Mouse (Mus musculus) heart, embryonic 15.5 days (tissue): ENCODE measurements around the gene Brf1. TPM values are rescaled to one million over a fixed set of nuclear protein-coding genes. Genes with fewer than 3 reads are reported as not detected.
A peak's percentile ranks its signal among the peaks of the same experiment; 100 is the strongest.

Experiments used
- ATAC-seq: fragments of 200-750 bp; cut with Nextera tagmentation; replicated peaks from 2 replicates; pipeline ENCODE4 v1.8.0; 2017; ENCODE audit warnings: low read depth, moderate TSS enrichment; ENCODE audit not compliant: insufficient number of reproducible peaks, insufficient read depth, low FRiP score
- H3K27ac ChIP-seq: fragments of 300-500 bp; sonication (generic); 2 replicates; pipeline ENCODE4 v1.5.1; 2015; ENCODE audit warnings: mild to moderate bottlenecking, inconsistent platforms
- H3K27me3 ChIP-seq: fragments of 300-500 bp; sonication (generic); 2 replicates; pipeline ENCODE4 v1.6.1; 2015; ENCODE audit warnings: inconsistent platforms
- H3K36me3 ChIP-seq: fragments of 300-500 bp; sonication (generic); 2 replicates; pipeline ENCODE4 v1.6.1; 2015; ENCODE audit warnings: mild to moderate bottlenecking, inconsistent platforms
- H3K4me1 ChIP-seq: fragments of 300-500 bp; sonication (generic); replicated peaks from 2 replicates; pipeline ENCODE4 v1.6.1; 2015; ENCODE audit warnings: inconsistent platforms
- H3K4me2 ChIP-seq: fragments of 300-500 bp; sonication (generic); 2 replicates; pipeline ENCODE4 v1.6.1; 2015; ENCODE audit warnings: inconsistent platforms, mild to moderate bottlenecking, moderate library complexity
- H3K4me3 ChIP-seq: fragments of 300-500 bp; sonication (generic); 2 replicates; pipeline ENCODE4 v1.5.1; 2015; ENCODE audit warnings: mild to moderate bottlenecking, inconsistent platforms
- H3K9ac ChIP-seq: fragments of 300-500 bp; sonication (generic); 2 replicates; pipeline ENCODE4 v1.6.1; 2015; ENCODE audit warnings: mild to moderate bottlenecking, inconsistent platforms
- H3K9me3 ChIP-seq: fragments of 300-500 bp; sonication (generic); replicated peaks from 2 replicates; pipeline ENCODE4 v1.6.1; 2016; ENCODE audit warnings: inconsistent platforms
- whole genome bisulfite sequencing: fragments of 180-500 bp; shearing (Covaris S2); methylation state at CpG from one replicate; pipeline ENCODE4 v1.1.7; 2015; ENCODE audit warnings: mixed read lengths; 5-methylcytosine and 5-hydroxymethylcytosine counted together
- polyA plus RNA-seq: library from polyadenylated mRNA; unstranded; fragments of >200 nt; fragmentation: Nextera tagmentation; extraction: Ambion mirVana; gene quantifications from 2 replicates; pipeline ENCODE4 v1.2.1, GENCODE M21; 2015

Gene Brf1
- polyA plus RNA-seq, 1 experiment from 2014 or later: 30.2 TPM

DNA sequence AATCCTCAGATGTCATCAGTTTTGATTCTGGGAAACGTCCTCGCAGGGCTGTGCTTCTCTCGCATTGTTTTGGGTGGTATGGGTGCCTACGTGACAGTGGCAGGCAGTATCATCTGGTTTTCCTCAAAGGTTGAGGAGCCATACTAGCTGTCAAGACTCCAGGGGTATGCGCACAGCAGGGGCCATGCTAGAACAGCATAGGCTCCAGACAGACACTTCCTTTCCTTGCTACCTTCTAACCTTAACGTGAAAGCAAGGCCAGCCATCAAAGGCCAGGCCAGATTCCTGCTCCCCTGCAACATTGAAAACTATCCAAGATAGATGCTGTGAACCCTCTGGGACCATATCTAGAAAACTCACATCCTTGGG, 49.8 kb downstream of the Brf1 start:
- peak overlapping the region; percentile 73 for H3K9ac ChIP-seq
- peaks cover 47% of the 10 kb centered on the region for H3K4me1 ChIP-seq
- H3K27me3 ChIP-seq: peaks cover 20% of the 10 kb centered on the region; the same call in 1 of the 2 replicates
- peak overlapping the region; percentile 64 for H3K4me3 ChIP-seq
- peak overlapping the region; percentile 98 for H3K4me2 ChIP-seq
- H3K9me3 ChIP-seq: no peaks in the 10 kb centered on the region
- H3K36me3 ChIP-seq: no peaks in the 10 kb centered on the region
- peak overlapping the region; percentile 79 for H3K27ac ChIP-seq
- ATAC-seq: peak; percentile 12; the same call in 1 of the 2 replicates
- WGBS: 2% methylated on average over 6 of the region's 6 CpGs

DNA sequence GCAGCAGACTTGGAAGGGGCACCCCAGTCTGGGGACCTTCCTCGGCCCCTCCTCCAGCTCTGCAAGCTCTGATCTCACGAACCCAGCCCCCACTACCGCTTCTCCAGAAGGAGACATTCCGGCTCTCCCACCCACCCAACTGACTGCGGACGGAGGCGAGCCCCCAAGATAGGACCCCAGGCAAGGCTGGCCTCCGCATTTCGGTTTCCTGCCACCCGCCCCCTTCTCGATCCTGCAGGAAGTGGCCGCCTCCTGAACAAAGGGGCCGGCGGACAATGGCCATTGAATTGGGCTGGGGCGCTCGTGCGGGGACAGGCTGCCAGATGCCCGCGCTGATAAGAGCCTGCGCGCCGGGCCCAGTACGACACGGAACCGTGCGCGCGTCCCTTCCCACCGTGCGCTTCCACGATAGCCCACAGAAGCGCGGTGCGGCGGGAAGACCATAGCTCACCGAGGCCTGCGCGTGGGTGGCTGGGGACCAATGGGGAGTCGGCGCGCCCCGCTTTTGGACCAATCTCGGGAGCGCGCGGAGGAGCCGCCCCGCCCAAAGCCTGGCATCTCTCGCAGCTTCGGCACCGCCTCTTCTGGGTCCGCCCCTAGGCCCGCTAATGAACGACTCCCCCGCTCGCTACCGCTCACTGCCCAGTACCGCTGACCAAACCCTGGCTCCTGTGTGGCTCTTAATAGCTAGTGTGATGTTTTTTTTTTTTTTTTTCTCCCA, 50.3 kb downstream of the Brf1 start:
- Histone ChIP-seq H3K9ac (peak overlapping the region; percentile 73), H3K9me3 (no peaks in the 10 kb centered on the region), H3K36me3 (no peaks in the 10 kb centered on the region), H3K4me1 (peaks cover 45% of the 10 kb centered on the region), H3K27me3 (peaks cover 20% of the 10 kb centered on the region; the same call in 1 of the 2 replicates), H3K4me3 (peak overlapping the region; percentile 64), H3K27ac (peak overlapping the region; percentile 79), H3K4me2 (peak overlapping the region; percentile 98)
- ATAC-seq: peak; percentile 80
- under 1% methylated on average over 58 of the region's 58 CpGs for WGBS

DNA sequence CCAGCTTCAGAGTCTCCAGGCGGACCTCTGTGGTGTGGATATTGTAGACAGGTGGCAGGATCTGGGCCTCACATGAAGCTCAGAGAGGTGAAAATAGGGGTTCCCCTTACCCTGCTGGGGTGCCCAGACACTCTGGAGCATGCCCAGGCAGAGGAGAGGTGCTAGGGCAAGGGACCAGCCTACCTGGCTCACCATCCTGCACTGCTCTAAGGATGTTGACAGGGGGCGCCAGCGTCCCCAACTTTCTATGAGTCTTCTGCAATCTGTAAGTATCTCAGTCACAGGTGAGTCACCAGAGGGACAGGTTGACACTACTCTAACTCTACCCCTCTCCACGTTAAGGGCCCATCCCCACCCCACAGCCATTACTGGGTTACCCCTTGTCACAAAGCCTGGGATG, 53.2 kb downstream of the Brf1 start:
- H3K4me3 ChIP-seq: no peak overlapping the region
- H3K9me3 ChIP-seq: no peaks in the 10 kb centered on the region
- H3K36me3 ChIP-seq: no peaks in the 10 kb centered on the region
- no peak overlapping the region for H3K4me2 ChIP-seq
- H3K9ac ChIP-seq: no peak overlapping the region
- H3K4me1 ChIP-seq: peaks cover 35% of the 10 kb centered on the region
- no peak for ATAC-seq
- whole genome bisulfite sequencing: 28% methylated on average over 4 of the region's 4 CpGs
- H3K27me3 ChIP-seq: peaks cover 20% of the 10 kb centered on the region; the same call in 1 of the 2 replicates
- peak overlapping the region; percentile 72 for H3K27ac ChIP-seq

DNA sequence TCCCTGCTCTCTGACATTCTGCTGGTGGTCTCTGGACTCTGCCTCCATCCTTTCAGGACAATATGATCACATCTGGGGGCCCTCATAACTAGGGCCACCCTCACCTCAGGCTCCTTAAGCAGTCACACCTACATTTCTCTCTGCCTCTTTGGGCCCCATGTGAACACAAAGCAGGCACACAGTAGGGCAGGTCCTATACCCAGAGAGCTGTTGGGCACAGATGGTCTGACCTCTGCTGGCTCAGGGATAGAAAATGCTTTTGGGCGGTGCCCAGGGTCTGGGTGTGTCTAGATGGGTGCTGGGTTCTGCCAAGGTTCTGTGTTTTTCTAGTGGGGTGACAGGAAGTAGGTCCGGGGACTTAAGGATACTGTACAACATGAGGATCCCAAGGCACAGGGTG, 56.8 kb downstream of the Brf1 start:
- Histone ChIP-seq H3K4me3 (no peak overlapping the region), H3K4me2 (no peak overlapping the region), H3K4me1 (peaks cover 25% of the 10 kb centered on the region), H3K27me3 (peaks cover 23% of the 10 kb centered on the region; the same call in 1 of the 2 replicates), H3K9me3 (no peaks in the 10 kb centered on the region), H3K36me3 (no peaks in the 10 kb centered on the region), H3K27ac (no peak overlapping the region), H3K9ac (no peak overlapping the region)
- 66% methylated on average over 2 of the region's 2 CpGs for WGBS
- no peak for ATAC-seq

DNA sequence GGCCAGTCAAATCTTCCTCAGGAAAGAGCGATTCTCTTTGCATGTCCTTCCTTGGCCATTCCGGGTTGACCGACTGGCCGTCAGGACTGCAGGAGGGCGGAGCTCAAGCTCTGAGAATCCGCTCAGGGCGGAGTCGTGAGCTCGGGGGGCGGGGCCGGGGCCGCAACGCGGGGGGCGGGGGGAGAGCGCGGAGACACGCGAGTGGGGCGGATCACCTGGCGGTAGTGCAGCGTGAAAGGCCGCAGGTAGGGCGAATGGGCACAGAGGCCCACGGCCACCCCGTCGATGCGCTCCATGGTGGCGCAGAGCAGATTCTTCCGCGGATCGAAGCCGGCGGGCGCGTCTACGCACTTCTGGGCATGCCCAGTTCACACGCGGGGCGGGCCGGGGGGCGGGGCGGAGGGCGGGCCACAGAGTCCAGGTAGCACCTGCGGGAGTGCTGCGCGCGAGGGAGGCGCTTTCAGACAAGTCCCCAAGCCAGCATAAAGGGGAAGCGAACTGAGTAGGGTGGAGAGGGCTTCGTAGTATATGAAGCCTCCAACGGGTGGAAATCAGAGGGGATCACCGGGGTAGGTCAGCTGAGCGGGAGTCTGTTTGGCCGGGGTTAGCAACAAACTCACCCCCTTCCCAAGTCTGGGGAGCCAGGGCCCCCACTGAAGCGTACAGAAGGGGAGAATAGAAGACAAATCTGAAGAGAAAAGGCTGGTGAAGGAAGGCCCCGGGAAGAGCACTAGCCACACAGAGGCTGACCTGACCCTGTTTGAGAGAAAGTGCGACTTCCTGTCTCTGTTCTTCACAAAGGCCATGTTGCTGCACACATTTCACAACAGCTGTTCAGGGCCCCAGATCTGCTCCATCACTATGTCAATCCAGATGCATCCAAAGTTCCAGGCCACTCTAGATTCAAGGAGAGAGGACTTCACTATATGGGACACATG, 58.5 kb downstream of the Brf1 start, which contains the start of gene Nudt14:
Nudt14 (minus strand) TSS at position 349 of the 938 bp plus-strand sequence.
- Histone ChIP-seq H3K9ac (peak within 1 kb of the TSS; percentile 88), H3K27me3 (peaks cover 13% of the 10 kb centered on the region; the same call in 1 of the 2 replicates), H3K27ac (peak within 1 kb of the TSS; percentile 78), H3K36me3 (no peaks in the 10 kb centered on the region), H3K9me3 (no peaks in the 10 kb centered on the region), H3K4me2 (peak within 1 kb of the TSS; percentile 90), H3K4me1 (peaks cover 24% of the 10 kb centered on the region), H3K4me3 (peak within 1 kb of the TSS; percentile 90)
- 2% methylated on average over 58 of the region's 58 CpGs for WGBS
- peak; percentile 84 for ATAC-seq

DNA sequence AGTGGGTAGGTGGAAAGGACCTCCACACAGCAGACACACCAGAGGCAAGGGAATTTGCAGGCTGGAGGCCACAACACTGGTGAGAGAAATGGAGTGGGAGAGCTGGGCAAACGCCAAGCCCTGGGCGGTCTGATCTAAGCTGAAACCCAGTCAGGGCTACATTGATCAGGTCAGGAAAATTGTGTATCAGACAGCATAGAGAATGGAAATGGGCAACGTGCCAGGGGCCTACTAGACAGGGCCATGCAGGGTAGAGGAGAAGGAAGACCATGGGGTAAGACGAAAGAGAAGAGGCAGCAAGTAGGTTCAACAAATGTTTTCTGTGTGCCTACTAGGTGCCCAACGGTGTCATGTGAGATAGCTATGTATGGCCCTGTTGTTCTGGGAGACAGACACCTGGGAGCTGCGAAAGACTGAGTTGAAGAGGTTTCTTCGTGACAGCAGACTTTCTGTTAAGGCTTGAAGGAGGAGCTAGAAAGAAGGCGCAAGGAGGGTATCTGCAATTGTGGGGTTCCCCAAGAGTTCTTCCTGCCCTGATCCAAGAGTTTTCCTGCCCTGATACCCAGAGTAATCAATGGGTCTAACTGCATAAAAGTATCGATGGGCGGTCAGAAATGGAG, 59.2 kb downstream of the Brf1 start:
- no peak for ATAC-seq
- 43% methylated on average over 10 of the region's 10 CpGs for whole genome bisulfite sequencing
- peak overlapping the region; percentile 78; the same call in 1 of the 2 replicates for H3K27ac ChIP-seq

DNA sequence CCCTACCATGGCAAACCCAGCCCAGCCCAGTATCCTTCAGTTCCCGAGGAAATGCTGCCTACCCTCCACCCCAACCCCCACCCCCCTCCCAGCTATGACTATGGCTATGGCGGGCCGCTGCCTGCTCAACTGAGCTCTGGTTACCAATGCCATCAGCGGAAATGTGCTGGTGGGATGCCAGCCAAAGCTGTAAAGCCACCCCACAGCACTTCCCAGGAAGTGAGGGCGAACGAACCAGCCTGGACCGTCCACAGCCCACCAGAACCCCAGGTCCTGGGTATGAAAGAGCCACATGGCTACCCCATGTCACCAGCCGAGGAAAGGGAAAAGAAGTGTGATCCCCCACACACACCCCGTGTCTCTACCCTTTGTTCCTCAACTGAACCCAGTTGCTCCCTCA, 59.8 kb downstream of the Brf1 start:
- no peak for ATAC-seq
- no peak overlapping the region for H3K9ac ChIP-seq
- no peaks in the 10 kb centered on the region for H3K9me3 ChIP-seq
- H3K4me2 ChIP-seq: peak overlapping the region; percentile 90
- H3K4me1 ChIP-seq: peaks cover 24% of the 10 kb centered on the region
- H3K4me3 ChIP-seq: no peak overlapping the region
- no peak overlapping the region for H3K27ac ChIP-seq
- 0 out of 2 replicates have a peak, but pooled peaks cover 7% of the 10 kb centered on the region for H3K27me3 ChIP-seq
- 77% methylated on average over 9 of the region's 9 CpGs for WGBS
- H3K36me3 ChIP-seq: no peaks in the 10 kb centered on the region

More for the DNA sequence above, 59.2 kb downstream of the Brf1 start:
- peak overlapping the region; percentile 90 for H3K4me3 ChIP-seq
- H3K36me3 ChIP-seq: no peaks in the 10 kb centered on the region
- peaks cover 24% of the 10 kb centered on the region for H3K4me1 ChIP-seq
- H3K4me2 ChIP-seq: peak overlapping the region; percentile 90
- H3K9me3 ChIP-seq: no peaks in the 10 kb centered on the region
- H3K27me3 ChIP-seq: 0 out of 2 replicates have a peak, but pooled peaks cover 7% of the 10 kb centered on the region
- peak overlapping the region; percentile 88 for H3K9ac ChIP-seq

DNA sequence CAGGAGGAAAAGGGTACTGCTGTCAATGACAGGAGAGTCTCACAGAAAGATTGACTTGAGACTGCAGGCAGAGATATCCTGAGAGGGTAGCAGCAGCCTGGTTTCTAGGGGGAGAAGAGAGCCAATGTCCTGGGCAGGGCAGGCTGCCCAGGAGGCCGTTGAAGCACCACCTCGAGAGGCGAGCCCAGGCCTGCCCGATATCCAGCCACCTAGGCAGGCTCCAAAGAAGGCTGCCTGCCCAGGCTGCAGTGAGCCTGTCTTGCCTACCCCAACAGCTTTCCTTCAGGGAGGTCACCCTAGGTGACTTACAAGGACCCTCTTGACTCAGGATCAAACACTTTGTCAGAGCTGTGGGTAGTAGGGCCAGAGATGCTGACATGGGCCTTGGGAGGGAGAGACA, 60.3 kb downstream of the Brf1 start:
- Histone ChIP-seq H3K9me3 (no peaks in the 10 kb centered on the region), H3K4me1 (peaks cover 24% of the 10 kb centered on the region), H3K36me3 (no peaks in the 10 kb centered on the region), H3K9ac (no peak overlapping the region), H3K27me3 (0 out of 2 replicates have a peak, but pooled peaks cover 7% of the 10 kb centered on the region), H3K4me2 (no peak overlapping the region), H3K27ac (no peak overlapping the region), H3K4me3 (no peak overlapping the region)
- 84% methylated on average over 4 of the region's 4 CpGs for WGBS
- ATAC-seq: no peak

DNA sequence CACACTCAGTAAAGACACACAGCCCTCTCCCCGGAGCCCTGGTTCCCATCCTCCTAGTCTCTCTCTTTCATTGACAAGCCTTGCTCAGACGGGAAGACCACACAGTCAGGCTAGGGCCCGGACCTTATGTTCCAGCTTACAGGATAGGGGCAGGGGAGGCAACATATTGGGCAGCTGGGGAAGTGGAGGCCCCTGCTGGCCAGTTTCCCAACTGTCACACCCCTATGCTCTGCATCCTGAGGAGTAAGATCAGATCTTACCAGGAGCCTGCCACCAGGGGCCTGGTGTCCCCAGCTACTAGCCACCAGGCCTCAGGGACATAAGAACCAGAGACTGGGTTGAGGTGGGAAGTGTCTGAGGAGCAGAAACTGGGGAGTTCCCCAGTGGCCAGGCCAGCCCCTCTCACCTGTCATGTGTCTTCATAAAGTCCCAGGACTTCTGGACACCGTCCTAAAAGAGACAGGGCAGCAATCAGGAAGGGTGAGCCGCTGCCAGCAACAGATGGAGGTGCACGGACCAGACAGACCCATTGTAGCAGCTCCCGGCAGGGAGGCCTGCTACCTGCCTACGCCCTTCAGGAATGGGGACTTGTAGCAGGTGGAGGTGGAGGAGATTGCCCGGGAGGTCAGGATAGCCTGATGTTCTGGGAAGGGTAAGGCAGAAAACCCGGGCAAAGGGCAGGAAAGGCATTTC, 61.5 kb downstream of the Brf1 start:
- peaks cover 24% of the 10 kb centered on the region for H3K4me1 ChIP-seq
- 0 out of 2 replicates have a peak, but pooled peaks cover 7% of the 10 kb centered on the region for H3K27me3 ChIP-seq
- H3K9me3 ChIP-seq: no peaks in the 10 kb centered on the region
- no peak overlapping the region for H3K9ac ChIP-seq
- no peak overlapping the region for H3K4me2 ChIP-seq
- H3K27ac ChIP-seq: no peak overlapping the region
- H3K36me3 ChIP-seq: no peaks in the 10 kb centered on the region
- H3K4me3 ChIP-seq: no peak overlapping the region
- WGBS: 59% methylated on average over 10 of the region's 10 CpGs
- no peak for ATAC-seq

DNA sequence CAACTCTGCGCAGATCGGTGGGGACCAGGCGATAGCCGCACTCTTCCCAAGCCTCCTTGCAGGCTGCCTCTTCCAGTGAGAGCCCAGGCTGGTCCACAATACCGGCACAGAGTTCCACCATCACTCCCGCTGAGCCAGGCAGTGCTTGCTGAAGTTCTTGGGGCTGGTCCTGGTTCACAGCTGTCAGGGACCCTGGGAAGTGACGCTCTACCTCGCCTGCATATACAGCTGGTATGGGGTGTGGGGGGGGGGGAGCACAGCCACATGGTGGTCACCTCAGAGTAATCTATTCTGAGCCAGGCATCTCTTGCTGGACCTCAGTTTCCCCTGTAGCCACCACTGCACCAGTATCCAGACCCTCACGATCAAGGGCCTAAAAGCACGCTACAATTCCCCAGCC, 62.1 kb downstream of the Brf1 start:
- ATAC-seq: no peak

More for the DNA sequence above, 62.1 kb downstream of the Brf1 start:
- no peaks in the 10 kb centered on the region for H3K36me3 ChIP-seq
- no peak overlapping the region for H3K4me2 ChIP-seq
- no peaks in the 10 kb centered on the region for H3K9me3 ChIP-seq
- 0 out of 2 replicates have a peak, but pooled peaks cover 9% of the 10 kb centered on the region for H3K27me3 ChIP-seq
- H3K27ac ChIP-seq: no peak overlapping the region
- no peak overlapping the region for H3K9ac ChIP-seq
- no peak overlapping the region for H3K4me3 ChIP-seq
- peaks cover 24% of the 10 kb centered on the region for H3K4me1 ChIP-seq
- WGBS: 71% methylated on average over 10 of the region's 10 CpGs
